Mouse (Mus musculus) CH12F3 (cell line): Measurements from ENCODE around the gene Flnb.

Experiments used
- in situ Hi-C: fragments of 300-500 bp; cut with MboI; formaldehyde crosslinking; loops from 2 replicates; pipeline ENCODE4 v1.14.3; 2020; ENCODE audit warnings: low sequenced_read_pairs

The Flnb gene

GRCm38 (mm10) chr14:7938809-7939784 is 121.3 kb downstream of the Flnb start:
- in situ Hi-C loops: no loop called here

- in situ Hi-C loops: no loop called here
These were observed 123.7 kb downstream of the Flnb start for GRCm38 (mm10) chr14:7941413-7941812.

GRCm38 (mm10) chr14:7943101-7943800 is 125.5 kb downstream of the Flnb start:
- in situ Hi-C loops: no loop called here

- in situ Hi-C loops: no loop called here
These were observed 126.0 kb downstream of the Flnb start for GRCm38 (mm10) chr14:7943801-7944135.

GRCm38 (mm10) chr14:7944349-7945039 is 126.7 kb downstream of the Flnb start:
- in situ Hi-C loops: no loop called here

- in situ Hi-C loops: no loop called here
These were observed 127.5 kb downstream of the Flnb start for GRCm38 (mm10) chr14:7945261-7945660.

GRCm38 (mm10) chr14:7951234-7951633 is 133.5 kb downstream of the Flnb start:
- in situ Hi-C loops: loop anchor here (25.0 kb wide), 1 partner anchor 211 kb away; the partner anchor contains the start of gene Pdhb

GRCm38 (mm10) chr14:7952610-7953254 is 135.0 kb downstream of the Flnb start:
- in situ Hi-C loops: loop anchor here (25.0 kb wide), 1 partner anchor 210 kb away; the partner anchor contains the start of gene Pdhb

GRCm38 (mm10) chr14:7954071-7954471 is 136.3 kb downstream of the Flnb start:
- in situ Hi-C loops: loop anchor here (25.0 kb wide), 1 partner anchor 208 kb away; the partner anchor contains the start of gene Pdhb

- in situ Hi-C loops: loop anchor here (25.0 kb wide), 1 partner anchor 206 kb away; the partner anchor contains the start of gene Pdhb
These were observed 138.7 kb downstream of the Flnb start for GRCm38 (mm10) chr14:7956427-7956826.

GRCm38 (mm10) chr14:7957049-7957448 is 139.3 kb downstream of the Flnb start, which contains the start of gene Gm45521:
TSS of gene Gm45521 (plus strand) at chr14:7957288.
- in situ Hi-C loops: loop anchor here (25.0 kb wide), 1 partner anchor 205 kb away; the partner anchor contains the start of gene Pdhb

GRCm38 (mm10) chr14:7960616-7961015 is 142.9 kb downstream of the Flnb start:
- in situ Hi-C loops: loop anchor here (25.0 kb wide), 1 partner anchor 202 kb away; the partner anchor contains the start of gene Pdhb

- in situ Hi-C loops: loop anchor here (25.0 kb wide), 1 partner anchor 201 kb away; the partner anchor contains the start of gene Pdhb
These were observed 144.0 kb downstream of the Flnb start for GRCm38 (mm10) chr14:7961714-7962113.

- in situ Hi-C loops: loop anchor here (25.0 kb wide), 1 partner anchor 200 kb away; the partner anchor contains the start of gene Pdhb
These were observed 144.9 kb downstream of the Flnb start for GRCm38 (mm10) chr14:7962626-7963025.

- in situ Hi-C loops: loop anchor here (25.0 kb wide), 1 partner anchor 199 kb away; the partner anchor contains the start of gene Pdhb
These were observed 145.4 kb downstream of the Flnb start for GRCm38 (mm10) chr14:7963160-7963559.

GRCm38 (mm10) chr14:7964219-7964889 is 146.6 kb downstream of the Flnb start:
- in situ Hi-C loops: loop anchor here (25.0 kb wide), 1 partner anchor 198 kb away; the partner anchor contains the start of gene Pdhb

GRCm38 (mm10) chr14:7971889-7972493 is 154.2 kb downstream of the Flnb start:
- in situ Hi-C loops: loop anchor here (25.0 kb wide), 1 partner anchor 190 kb away; the partner anchor contains the start of gene Pdhb

GRCm38 (mm10) chr14:7974643-7975042 is 156.9 kb downstream of the Flnb start:
- in situ Hi-C loops: loop anchor here (25.0 kb wide), 1 partner anchor 188 kb away; the partner anchor contains the start of gene Pdhb

GRCm38 (mm10) chr14:7975177-7975576 is 157.4 kb downstream of the Flnb start:
- in situ Hi-C loops: no loop called here
